Mouse (Mus musculus) ovary, postnatal 10 days (tissue): ENCODE measurements around the gene Rras.

Experiments
- DNase-seq: peaks from one replicate; pipeline ENCODE4 v3.0.0; 2022; ENCODE audit warnings: low spot score

Gene Rras

GRCm38 (mm10) chr7:45053117-45053930 is 35.6 kb downstream of the Rras start:
- DNase-seq = peak; percentile 68

DNA sequence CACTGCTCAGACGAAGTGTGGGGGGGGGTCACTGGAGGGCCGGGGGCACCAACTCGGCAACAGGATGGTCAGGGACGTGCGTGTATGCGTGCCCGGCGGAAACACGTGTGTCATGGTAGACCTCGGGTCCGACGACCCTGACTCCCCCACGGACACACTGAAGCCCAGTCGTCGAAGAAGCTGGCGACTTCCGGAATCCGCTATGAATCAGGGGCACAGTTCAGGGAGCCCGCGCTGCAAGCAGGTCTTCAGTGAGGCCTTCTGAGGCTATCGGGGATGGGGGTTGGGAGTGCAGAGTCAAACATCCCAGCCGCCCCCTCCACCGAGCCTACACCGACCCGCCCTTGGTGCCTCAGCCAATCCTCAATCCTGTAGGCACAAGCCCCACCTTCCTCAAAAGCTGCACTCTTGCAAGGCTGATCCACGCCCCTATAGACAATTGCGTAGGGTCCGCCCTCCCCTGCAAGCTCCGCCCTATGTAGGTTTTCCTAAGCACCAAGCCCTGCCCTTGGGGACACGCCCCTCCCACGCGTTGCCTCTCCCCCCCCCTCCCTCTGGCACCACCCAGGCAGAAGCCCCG is 36.3 kb downstream of the Rras start:
- peak; percentile 69 for DNase-seq

DNA sequence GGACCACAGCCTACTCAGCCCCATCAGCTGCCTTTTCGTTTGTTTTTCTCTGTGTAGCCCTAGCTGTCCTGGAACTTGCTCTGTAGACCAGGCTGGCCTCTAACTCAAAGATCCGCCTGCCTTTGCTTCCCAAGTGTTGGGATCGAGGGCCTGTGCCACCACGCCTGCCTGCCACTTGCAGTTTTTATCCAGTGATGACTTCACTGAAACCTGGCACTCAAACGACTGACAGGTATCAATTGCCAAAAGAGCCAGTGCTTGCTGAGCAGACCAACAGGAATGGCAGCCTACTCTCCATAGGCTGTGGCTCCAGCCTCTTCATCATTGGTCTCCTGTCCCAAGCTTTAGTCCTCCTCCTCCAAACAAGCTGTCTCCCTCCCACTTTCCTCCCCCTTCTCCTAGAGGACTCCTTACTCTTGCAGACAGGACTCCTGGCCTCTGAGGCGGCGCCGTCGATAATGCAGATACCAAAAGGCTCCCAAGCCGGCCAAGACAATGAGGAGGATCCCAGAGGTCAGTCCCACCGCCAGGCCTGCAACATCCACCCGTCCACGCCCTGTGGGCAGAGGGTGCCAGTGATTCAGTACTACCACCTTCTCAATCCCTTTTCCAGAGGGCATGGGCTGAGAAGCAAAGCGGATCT is 38.7 kb downstream of the Rras start:
- DNase-seq = no peak

DNA sequence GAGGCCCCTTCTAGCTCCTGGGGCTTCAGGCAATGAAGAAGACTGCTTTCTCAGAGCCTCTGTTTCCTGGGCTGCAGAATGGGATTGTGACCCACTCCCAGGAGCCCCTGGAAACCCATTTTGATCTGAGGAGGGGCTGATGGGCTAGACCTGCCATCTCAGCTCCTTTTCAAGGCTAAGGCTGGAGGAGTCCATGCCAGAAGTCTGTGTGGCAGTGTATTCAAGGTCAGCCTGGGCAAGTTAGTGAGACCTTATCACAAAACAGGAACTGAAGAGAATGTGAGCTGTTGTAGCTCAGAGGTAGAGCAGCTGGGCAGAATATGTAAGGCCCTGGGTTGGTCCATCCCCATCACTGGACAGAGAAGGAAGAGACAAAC is 39.2 kb downstream of the Rras start:
- DNase-seq = no peak

DNA sequence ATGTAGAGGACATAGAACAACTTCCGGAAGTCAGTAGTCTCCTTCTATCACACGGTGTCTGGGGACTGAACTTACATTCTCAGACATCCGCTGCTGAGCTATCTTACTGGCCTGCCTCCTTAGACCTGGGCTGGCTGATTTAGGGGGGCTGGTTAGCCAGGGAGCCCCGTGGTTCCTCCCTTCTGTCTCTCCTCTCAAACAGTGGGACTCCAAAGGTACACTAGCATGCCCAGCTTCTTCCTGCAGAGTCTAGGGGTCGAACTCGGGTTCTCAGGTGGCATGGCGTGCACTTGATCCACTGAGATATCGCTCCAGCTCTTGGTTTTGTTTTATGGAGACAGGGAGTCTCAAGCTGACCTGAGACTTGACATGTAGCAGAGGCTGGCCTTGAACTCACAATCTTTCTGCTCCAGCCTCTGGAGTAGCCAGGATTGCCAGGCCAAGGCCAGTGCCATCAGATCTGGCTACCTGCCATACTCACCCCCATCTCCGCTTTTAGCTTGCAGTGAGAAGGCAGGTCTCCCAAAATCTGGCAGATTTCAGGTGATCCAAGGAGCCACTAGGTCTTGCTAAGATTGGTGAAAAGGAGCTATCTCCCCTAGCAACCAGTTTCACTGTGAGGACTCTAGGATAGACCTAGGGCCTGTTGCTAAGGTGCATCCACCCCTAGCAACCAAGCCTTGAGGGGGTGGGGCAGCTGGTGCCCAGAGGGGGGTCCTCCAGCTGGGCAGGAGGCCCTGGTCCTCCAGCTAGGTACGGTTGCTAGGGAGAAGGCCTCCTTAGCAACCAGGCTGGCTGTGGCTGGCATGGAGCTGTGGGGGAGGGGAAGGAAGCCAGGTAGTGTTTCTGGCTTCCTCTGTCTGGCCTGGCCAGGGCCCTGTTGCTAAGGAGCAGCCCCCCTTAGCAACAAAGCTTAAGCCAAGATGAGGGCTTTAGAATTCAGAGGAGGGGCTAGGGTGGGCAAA is 41.1 kb downstream of the Rras start:
- DNase-seq = no peak

- no peak for DNase-seq
Measured at GRCm38 (mm10) chr7:45060632-45061122, 42.9 kb downstream of the Rras start.

GRCm38 (mm10) chr7:45061532-45062075 is 43.8 kb downstream of the Rras start:
- no peak for DNase-seq

DNA sequence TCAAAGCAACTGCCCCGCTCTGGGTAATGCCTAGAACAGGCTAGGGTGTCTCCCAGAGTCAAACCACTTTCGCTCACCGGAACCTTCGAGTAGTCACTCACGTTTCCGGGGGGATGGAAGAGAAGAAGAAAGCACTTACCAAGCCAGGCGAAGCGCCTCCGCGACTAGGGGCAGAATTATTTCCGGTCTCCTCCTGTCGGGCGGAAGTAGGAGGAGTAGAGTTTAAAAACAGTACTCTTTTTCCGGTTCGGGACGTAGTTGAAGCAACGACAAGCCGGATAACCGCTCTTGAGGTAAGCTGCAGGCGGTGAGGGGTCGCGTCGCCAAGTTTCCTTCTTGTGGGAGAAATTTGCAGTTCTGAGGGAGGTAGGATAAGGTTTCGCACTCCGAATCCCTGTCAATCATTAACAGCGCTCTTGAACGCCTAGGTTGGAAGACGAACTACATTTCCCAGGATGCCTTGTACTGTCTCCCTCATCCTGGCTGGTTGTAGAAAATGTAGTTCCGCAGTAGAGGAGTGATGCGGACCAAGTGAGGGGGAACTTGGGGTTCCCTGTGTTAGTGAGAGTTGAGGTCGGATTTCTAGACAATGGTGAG is 44.6 kb downstream of the Rras start, which contains the start of the genes Nosip and Prrg2:
Nosip (plus strand) TSS at position 191 of the 597 bp plus-strand sequence.
Prrg2 (minus strand) TSS at position 439 of the 597 bp plus-strand sequence.
- peak; percentile 89 for DNase-seq

GRCm38 (mm10) chr7:45067190-45067999 is 49.6 kb downstream of the Rras start:
- no peak for DNase-seq

GRCm38 (mm10) chr7:45068000-45068318 is 50.2 kb downstream of the Rras start:
- no peak for DNase-seq

GRCm38 (mm10) chr7:45069671-45070070 is 51.9 kb downstream of the Rras start:
- no peak for DNase-seq
